Mouse (Mus musculus): Measurements from ENCODE around the gene Prkar1b. TPM values are rescaled to one million over a fixed set of nuclear protein-coding genes. Genes with fewer than 3 reads are reported as not detected.

Prkar1b gene
- polyA plus RNA-seq, 1 experiment: 1.3 TPM

GRCm38 (mm10) chr5:139140589-139140988 lies 9.2 kb downstream of the Prkar1b start:
- H3ac ChIP-seq (ENCODE audit: control insufficient read depth, insufficient read length): no peak overlapping the region
- no peaks in the 10 kb centered on the region for H3K36me3 ChIP-seq (ENCODE audit: control insufficient read depth, insufficient read depth)
- no peaks in the 10 kb centered on the region for H3K27me3 ChIP-seq (ENCODE audit: control insufficient read depth, insufficient read depth, insufficient read length)
- H3K4me3 ChIP-seq: no peak overlapping the region
- no peaks in the 10 kb centered on the region for H3K79me2 ChIP-seq (ENCODE audit: control insufficient read depth, insufficient read depth)
- peak in 1 of 3 experiments; percentile 11 for TF ChIP-seq MYOD1 (IDR thresholded peaks at IDR 0.05; ENCODE audit: control insufficient read depth in 1 of 3, insufficient read length in 2 of 3, low read depth in 2 of 3)
- TF ChIP-seq USF1 (IDR thresholded peaks at IDR 0.05; ENCODE audit: low read depth): peak; percentile 94
- no peak for TF ChIP-seq REST (IDR thresholded peaks at IDR 0.05; ENCODE audit: insufficient read depth, insufficient read length)
- H3K4me2 ChIP-seq (ENCODE audit: low read depth): peak overlapping the region; percentile 14

- Histone ChIP-seq H3K36me3 (ENCODE audit: control insufficient read depth, insufficient read depth) (no peaks in the 10 kb centered on the region), H3K4me3 (no peak overlapping the region), H3K27me3 (ENCODE audit: control insufficient read depth, insufficient read depth, insufficient read length) (no peaks in the 10 kb centered on the region), H3ac (ENCODE audit: control insufficient read depth, insufficient read length) (no peak overlapping the region), H3K4me2 (ENCODE audit: low read depth) (peak overlapping the region; percentile 53), H3K79me2 (ENCODE audit: control insufficient read depth, insufficient read depth) (no peaks in the 10 kb centered on the region)
- TF ChIP-seq POLR2A (IDR thresholded peaks at IDR 0.05; ENCODE audit: insufficient read length, low read depth): no peak
These were observed 10.8 kb downstream of the Prkar1b start for GRCm38 (mm10) chr5:139138926-139139472.

GRCm38 (mm10) chr5:139138261-139138925 lies 11.4 kb downstream of the Prkar1b start:
- no peaks in the 10 kb centered on the region for H3K27me3 ChIP-seq (ENCODE audit: control insufficient read depth, insufficient read depth, insufficient read length)
- TF ChIP-seq SRF (IDR thresholded peaks at IDR 0.05; ENCODE audit: control insufficient read depth, insufficient read length, low read depth) (no peak), REST (IDR thresholded peaks at IDR 0.05; ENCODE audit: insufficient read depth, insufficient read length) (no peak), MAX (IDR thresholded peaks at IDR 0.05; ENCODE audit: low read depth) (no peak), MYOD1 (IDR thresholded peaks at IDR 0.05; ENCODE audit: control insufficient read depth in 1 of 3, insufficient read length in 2 of 3, low read depth in 2 of 3) (peak in 2 of 3 experiments; percentile 52 to 63), POLR2AphosphoS2 (IDR thresholded peaks at IDR 0.05; ENCODE audit: insufficient read length, low read depth) (no peak), E2F4 (IDR thresholded peaks at IDR 0.05; ENCODE audit: insufficient read depth) (no peak), TCF12 (IDR thresholded peaks at IDR 0.05; ENCODE audit: insufficient read depth, poor library complexity, severe bottlenecking) (no peak), CEBPB (IDR thresholded peaks at IDR 0.05; ENCODE audit: insufficient read depth, poor library complexity, severe bottlenecking) (no peak), MYOG (IDR thresholded peaks at IDR 0.05; ENCODE audit: control insufficient read depth in 1 of 3, insufficient read depth in 1 of 3, insufficient read length in 2 of 3, low read depth in 2 of 3) (peak in 1 of 3 experiments; percentile 45), POLR2A (IDR thresholded peaks at IDR 0.05; ENCODE audit: insufficient read length, low read depth) (no peak), USF1 (IDR thresholded peaks at IDR 0.05; ENCODE audit: low read depth) (no peak), TCF3 (IDR thresholded peaks at IDR 0.05; ENCODE audit: insufficient read length, low read depth) (no peak)
- no peaks in the 10 kb centered on the region for H3K79me2 ChIP-seq (ENCODE audit: control insufficient read depth, insufficient read depth)

GRCm38 (mm10) chr5:139137176-139137575 lies 12.6 kb downstream of the Prkar1b start:
- Histone ChIP-seq H3K27me3 (ENCODE audit: control insufficient read depth, insufficient read depth, insufficient read length) (no peaks in the 10 kb centered on the region), H3K4me2 (ENCODE audit: low read depth) (no peak overlapping the region), H3K79me2 (ENCODE audit: control insufficient read depth, insufficient read depth) (no peaks in the 10 kb centered on the region), H3K36me3 (ENCODE audit: control insufficient read depth, insufficient read depth) (no peaks in the 10 kb centered on the region), H3K4me3 (no peak overlapping the region), H3ac (ENCODE audit: control insufficient read depth, insufficient read length) (no peak overlapping the region)
- TF ChIP-seq TCF12 (IDR thresholded peaks at IDR 0.05; ENCODE audit: insufficient read depth, poor library complexity, severe bottlenecking) (no peak), POLR2AphosphoS2 (IDR thresholded peaks at IDR 0.05; ENCODE audit: insufficient read length, low read depth) (no peak), CEBPB (IDR thresholded peaks at IDR 0.05; ENCODE audit: insufficient read depth, poor library complexity, severe bottlenecking) (no peak), USF1 (IDR thresholded peaks at IDR 0.05; ENCODE audit: low read depth) (no peak), SRF (IDR thresholded peaks at IDR 0.05; ENCODE audit: control insufficient read depth, insufficient read length, low read depth) (no peak), MYOD1 (IDR thresholded peaks at IDR 0.05; ENCODE audit: control insufficient read depth in 1 of 3, insufficient read length in 2 of 3, low read depth in 2 of 3) (no peak), POLR2A (IDR thresholded peaks at IDR 0.05; ENCODE audit: insufficient read length, low read depth) (no peak), E2F4 (IDR thresholded peaks at IDR 0.05; ENCODE audit: insufficient read depth) (no peak), MAX (IDR thresholded peaks at IDR 0.05; ENCODE audit: low read depth) (no peak), MYOG (IDR thresholded peaks at IDR 0.05; ENCODE audit: control insufficient read depth in 1 of 3, insufficient read depth in 1 of 3, insufficient read length in 2 of 3, low read depth in 2 of 3) (no peak), REST (IDR thresholded peaks at IDR 0.05; ENCODE audit: insufficient read depth, insufficient read length) (no peak), TCF3 (IDR thresholded peaks at IDR 0.05; ENCODE audit: insufficient read length, low read depth) (no peak)

More at GRCm38 (mm10) chr5:139138261-139138925, 11.4 kb downstream of the Prkar1b start:
- H3K36me3 ChIP-seq (ENCODE audit: control insufficient read depth, insufficient read depth): no peaks in the 10 kb centered on the region
- H3K4me2 ChIP-seq (ENCODE audit: low read depth): peak overlapping the region; percentile 53
- H3ac ChIP-seq (ENCODE audit: control insufficient read depth, insufficient read length): no peak overlapping the region
- H3K4me3 ChIP-seq: no peak overlapping the region

GRCm38 (mm10) chr5:139136341-139136740 lies 13.5 kb downstream of the Prkar1b start:
- H3K4me3 ChIP-seq: no peak overlapping the region
- H3K36me3 ChIP-seq (ENCODE audit: control insufficient read depth, insufficient read depth): no peaks in the 10 kb centered on the region
- TF ChIP-seq POLR2A (IDR thresholded peaks at IDR 0.05; ENCODE audit: insufficient read length, low read depth) (no peak), TCF12 (IDR thresholded peaks at IDR 0.05; ENCODE audit: insufficient read depth, poor library complexity, severe bottlenecking) (no peak), POLR2AphosphoS2 (IDR thresholded peaks at IDR 0.05; ENCODE audit: insufficient read length, low read depth) (no peak), MAX (IDR thresholded peaks at IDR 0.05; ENCODE audit: low read depth) (no peak), REST (IDR thresholded peaks at IDR 0.05; ENCODE audit: insufficient read depth, insufficient read length) (no peak), MYOD1 (IDR thresholded peaks at IDR 0.05; ENCODE audit: control insufficient read depth in 1 of 3, insufficient read length in 2 of 3, low read depth in 2 of 3) (no peak), CEBPB (IDR thresholded peaks at IDR 0.05; ENCODE audit: insufficient read depth, poor library complexity, severe bottlenecking) (no peak), E2F4 (IDR thresholded peaks at IDR 0.05; ENCODE audit: insufficient read depth) (no peak), TCF3 (IDR thresholded peaks at IDR 0.05; ENCODE audit: insufficient read length, low read depth) (no peak), USF1 (IDR thresholded peaks at IDR 0.05; ENCODE audit: low read depth) (no peak), MYOG (IDR thresholded peaks at IDR 0.05; ENCODE audit: control insufficient read depth in 1 of 3, insufficient read depth in 1 of 3, insufficient read length in 2 of 3, low read depth in 2 of 3) (no peak), SRF (IDR thresholded peaks at IDR 0.05; ENCODE audit: control insufficient read depth, insufficient read length, low read depth) (no peak)
- no peak overlapping the region for H3ac ChIP-seq (ENCODE audit: control insufficient read depth, insufficient read length)
- no peaks in the 10 kb centered on the region for H3K79me2 ChIP-seq (ENCODE audit: control insufficient read depth, insufficient read depth)
- H3K27me3 ChIP-seq (ENCODE audit: control insufficient read depth, insufficient read depth, insufficient read length): no peaks in the 10 kb centered on the region
- no peak overlapping the region for H3K4me2 ChIP-seq (ENCODE audit: low read depth)
